Mouse (Mus musculus): ENCODE results near the gene Sh3bp2. TPM values are rescaled to one million over a fixed set of nuclear protein-coding genes. Genes with fewer than 3 reads are reported as not detected.
A peak's percentile ranks its signal among the peaks of the same experiment; 100 is the strongest.

The Sh3bp2 gene
- total RNA-seq, 1 experiment from 2014 or later: 19.9 TPM

DNA sequence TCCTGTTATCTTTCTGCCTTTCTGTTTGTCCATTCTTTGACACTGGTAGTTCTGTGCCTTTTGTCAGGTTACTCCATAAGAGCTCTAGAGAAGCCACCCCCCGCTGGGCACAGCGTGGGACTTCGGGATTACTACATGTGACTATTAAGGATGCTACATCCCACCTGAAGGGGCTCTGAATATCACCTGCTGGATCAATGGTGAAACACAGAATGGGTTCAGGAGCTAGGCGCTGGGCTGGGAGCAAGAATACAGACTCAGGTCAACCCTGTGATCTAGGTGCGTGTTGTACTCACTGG, 788 bp downstream of the Sh3bp2 start:
- DNase-seq: no peak

- DNase-seq: no peak
Measured at GRCm38 (mm10) chr5:34527352-34527751, 1.7 kb downstream of the Sh3bp2 start.

DNA sequence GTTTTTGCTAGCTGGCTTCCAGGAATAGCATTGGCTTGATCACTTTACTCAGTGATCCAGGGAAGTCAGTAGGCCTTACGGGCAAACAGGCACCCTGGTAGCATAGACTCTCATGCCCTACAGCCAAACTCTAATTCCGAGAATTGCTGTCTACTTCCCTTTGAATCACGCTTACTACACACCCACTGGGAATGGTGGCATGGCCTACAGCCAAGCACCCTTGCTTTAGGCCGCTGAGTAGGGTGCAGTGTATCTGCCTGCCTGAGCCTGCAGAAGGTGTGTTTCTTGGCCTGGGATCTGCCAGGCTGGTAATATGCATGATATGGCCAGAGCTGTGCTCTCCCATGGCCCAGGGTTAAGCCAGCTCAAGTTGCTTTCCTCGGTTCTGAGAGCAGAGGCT, 3.1 kb downstream of the Sh3bp2 start:
- no peak for DNase-seq

DNA sequence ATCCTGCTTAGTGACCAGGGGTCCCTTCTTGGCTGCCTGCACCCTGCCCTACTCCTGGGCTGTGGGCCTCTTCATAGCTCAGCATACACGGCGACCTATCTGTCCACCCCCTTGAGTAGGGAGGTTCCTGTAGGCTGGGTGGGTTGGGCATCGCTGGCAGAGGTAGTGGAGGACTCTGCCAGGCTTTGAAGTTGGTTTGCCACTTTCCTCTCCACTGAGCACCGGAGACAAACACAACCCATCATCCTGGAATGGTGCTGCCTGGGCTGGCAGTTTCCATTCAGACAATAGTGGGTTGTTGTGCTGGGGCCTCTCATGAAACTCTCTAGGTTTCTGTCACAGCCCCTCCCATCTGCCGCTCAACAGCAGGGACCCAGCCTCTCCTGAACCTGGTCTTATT, 4.5 kb downstream of the Sh3bp2 start:
- DNase-seq: no peak

- DNase-seq: peak; percentile 45
Measured at GRCm38 (mm10) chr5:34530687-34531086, 5.0 kb downstream of the Sh3bp2 start.

- DNase-seq: no peak
Measured at GRCm38 (mm10) chr5:34533066-34533465, 7.4 kb downstream of the Sh3bp2 start.

- DNase-seq: no peak
Measured at GRCm38 (mm10) chr5:34533820-34534219, 8.2 kb downstream of the Sh3bp2 start.

DNA sequence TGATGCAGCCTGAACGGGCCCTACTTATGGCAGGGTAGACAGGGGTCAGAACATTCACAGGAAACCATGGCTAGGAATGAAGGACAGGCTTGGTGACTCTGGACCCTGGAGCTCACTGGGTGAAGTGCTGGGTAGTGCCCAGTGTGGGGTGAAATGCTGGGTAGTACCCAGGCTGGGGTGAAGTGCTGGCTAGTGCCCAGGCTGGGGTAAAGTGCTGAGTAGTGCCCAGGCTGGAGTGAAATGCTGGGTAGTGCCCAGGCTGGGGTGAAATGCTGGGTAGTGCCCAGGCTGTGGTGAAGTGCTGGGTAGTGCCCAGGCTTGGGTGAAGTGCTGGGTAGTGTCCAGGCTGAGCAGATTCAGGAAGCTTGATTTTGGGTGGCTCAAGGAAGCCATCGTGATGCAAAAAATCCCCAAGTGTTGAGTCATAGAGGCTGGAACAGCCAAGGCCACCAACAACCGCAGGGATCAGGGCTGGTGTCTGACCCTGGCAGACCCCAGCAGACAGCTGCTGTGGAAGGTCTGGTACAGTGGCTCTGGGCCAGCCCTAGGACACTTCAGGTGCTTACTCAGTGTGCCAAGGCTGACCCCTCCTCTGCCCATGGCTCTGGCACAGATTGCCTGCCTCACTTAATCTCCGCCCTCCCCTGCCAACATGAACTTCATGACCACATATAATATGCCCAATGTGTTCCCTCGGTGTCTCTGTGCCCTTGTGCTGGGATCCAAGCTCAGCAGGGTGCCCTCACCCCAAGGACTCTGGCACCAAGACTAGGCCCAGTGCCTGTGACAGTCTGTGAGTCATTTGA, 9.3 kb downstream of the Sh3bp2 start:
- peak; percentile 66 for DNase-seq

- DNase-seq: no peak
Measured at GRCm38 (mm10) chr5:34535831-34536230, 10.2 kb downstream of the Sh3bp2 start.

GRCm38 (mm10) chr5:34538079-34538478, 12.4 kb downstream of the Sh3bp2 start:
- no peak for DNase-seq

DNA sequence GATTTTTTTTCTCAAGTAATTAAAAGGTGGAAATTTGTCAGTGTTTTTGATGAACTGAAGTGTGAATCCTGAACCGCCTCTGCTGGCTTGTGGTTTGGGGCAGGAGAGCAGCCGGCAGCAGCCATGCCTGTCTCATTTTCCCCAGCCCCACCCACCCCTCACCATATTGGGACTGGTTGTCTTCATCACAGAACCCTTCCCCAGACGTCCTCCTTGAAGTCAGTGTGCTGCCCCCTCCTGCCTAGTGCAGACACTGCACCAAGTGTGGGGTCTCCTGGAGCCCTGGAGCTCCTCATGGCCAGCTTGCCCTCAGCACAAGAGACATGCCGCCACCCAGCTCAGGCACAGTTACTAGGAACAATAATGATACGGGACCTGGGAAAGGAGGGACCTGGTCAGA, 12.9 kb downstream of the Sh3bp2 start:
- no peak for DNase-seq

- DNase-seq: no peak
Measured at GRCm38 (mm10) chr5:34539121-34539520, 13.5 kb downstream of the Sh3bp2 start.

GRCm38 (mm10) chr5:34542166-34542565, 16.5 kb downstream of the Sh3bp2 start:
- DNase-seq: no peak

DNA sequence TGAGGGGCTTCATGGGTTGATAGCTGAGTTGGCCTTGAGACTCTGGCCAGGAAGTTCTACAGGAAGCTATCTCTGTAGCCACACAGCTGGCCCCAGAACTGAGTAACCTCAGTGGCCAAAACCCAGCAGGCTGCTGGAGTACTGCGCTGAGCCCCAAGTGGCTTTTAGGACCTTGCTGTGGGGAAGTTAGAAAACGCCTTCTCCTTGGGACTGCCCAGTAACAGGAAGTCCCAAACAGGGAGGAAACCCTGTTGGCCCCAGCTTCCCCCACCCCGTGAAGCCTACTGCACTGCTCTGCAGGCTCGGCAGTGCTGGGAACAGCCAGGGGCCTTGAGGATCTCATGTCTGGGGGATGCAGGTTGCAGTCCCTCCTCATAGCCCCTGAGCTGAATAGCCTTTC, 17.5 kb downstream of the Sh3bp2 start:
- DNase-seq: no peak

- DNase-seq: no peak
Measured at GRCm38 (mm10) chr5:34547410-34547809, 21.8 kb downstream of the Sh3bp2 start.

DNA sequence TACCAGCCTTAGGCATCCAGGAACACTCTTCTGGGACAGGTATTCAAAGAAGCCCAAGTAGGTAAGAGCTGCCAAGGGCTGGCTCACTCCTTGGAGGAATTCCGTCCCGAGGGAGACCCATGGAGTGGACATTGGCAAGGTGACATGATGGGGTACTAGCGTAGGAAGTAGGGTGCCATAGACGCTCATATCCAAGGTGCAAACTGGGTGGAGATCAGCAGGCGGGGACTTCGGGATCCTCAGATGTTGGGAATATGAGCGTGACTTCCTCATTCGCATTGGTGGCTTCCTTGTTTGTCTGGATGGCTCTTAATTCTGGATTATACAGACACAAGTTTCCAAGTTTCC, 23.5 kb downstream of the Sh3bp2 start:
- no peak for DNase-seq

DNA sequence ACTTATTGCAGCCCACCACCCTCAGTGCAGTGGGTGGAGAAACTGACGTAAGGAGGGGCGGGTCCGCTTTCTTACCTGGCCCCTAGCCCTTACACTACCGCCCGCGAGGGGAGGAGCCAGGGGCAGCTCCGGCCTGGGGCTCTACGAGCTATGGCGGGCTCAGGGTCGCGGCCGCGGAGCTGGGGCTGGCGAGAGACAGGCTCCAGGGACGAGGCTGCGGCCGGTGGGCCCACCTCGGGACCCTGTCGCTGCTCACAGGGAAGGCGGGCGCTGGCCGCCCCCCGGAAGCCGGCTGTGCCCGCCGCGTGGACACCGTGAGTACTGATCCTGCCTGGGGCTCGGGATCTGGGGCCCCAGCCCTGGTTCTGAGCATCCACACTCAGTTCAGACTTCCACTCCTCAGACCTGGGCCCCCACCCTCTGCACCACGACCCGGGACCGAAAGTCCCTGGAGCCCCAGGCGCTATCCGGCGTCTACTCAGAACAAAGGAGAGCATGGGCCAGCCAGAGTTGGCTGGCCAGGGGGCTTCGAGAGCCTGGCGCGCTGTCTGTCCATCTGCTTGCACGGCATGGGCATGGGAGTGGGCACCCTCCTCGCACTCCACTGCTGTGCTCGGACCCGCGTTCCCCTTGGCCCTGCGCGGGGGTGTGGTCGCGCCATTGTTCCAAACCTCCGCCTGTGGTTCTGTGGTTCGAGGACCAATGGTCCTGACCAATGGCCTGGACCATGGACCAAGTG, 24.0 kb downstream of the Sh3bp2 start:
- no peak for DNase-seq

- DNase-seq: no peak
Measured at GRCm38 (mm10) chr5:34550251-34550650, 24.6 kb downstream of the Sh3bp2 start.

DNA sequence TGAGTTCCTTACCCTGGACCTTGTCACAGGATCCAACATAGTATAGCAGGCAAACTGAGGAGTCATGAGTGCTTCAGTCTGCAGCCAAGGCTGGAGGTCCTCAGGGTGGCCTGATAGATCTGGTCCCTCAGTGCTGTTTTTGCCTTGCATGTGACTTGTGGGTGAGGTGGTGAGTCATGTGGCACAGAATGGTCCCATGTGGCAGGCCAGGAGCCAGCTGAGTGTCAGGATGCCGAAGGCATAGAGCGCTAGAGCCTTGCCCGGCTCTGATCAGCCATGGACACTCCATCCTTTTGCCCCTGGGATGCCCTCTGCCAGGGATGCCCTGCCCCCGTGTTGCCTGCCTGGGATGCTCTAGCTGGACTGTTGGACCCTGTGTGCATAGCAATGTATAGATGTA, 26.2 kb downstream of the Sh3bp2 start:
- no peak for DNase-seq

DNA sequence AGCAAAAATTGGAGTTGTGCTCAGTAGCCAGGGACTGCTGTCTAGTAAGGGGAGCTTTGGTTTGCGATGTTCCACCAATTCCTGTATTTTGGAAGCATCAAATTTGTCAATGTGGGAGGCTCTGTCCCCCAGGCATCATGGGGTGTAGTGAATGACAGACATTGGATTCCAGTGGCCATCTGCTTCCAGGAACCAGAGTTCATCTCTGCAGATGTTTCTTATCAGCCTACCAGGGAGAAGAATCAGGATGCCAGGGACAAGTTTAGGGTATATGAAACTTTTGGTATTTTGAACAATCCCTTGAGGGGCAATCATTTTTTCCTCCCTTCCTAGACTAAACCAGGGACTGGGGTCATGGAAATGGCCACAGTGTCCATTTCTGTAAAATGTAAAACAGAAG, 38.2 kb downstream of the Sh3bp2 start:
- no peak for DNase-seq

- DNase-seq: no peak
Measured at GRCm38 (mm10) chr5:34564291-34564690, 38.7 kb downstream of the Sh3bp2 start.

DNA sequence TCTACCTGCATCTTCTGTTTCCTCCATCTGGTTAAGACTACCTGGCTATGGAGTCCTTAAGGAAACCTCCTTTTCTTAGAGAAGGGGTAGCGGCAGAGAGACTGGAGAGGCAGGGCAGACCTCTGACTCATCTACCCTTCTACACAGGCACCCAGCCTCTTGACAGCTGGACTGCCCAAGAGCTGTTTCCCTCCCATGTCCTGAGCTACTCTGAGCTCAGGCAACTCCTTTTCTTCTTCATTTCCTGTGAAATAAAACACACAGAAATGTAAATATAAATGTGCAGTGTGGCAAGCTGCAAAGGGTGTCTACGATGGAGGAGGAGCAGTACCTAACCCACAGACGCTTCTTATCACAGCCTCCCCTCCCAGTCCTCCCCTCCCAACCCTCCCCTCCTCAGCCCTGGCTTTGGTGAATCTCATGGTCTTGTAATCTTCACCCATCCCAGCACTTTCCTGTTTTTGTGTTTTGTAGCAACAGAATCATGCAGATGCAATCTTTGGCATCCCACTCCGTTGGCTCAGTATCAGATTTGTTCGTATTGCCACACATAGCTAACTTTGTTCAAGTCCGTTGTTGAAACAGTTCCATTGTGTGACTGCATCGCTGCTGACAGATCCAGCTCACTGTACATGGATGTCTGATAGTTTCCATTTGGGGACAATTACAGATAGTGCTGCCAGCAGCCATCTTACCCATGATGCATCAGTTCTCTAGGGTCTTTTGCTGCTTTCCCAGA, 40.1 kb downstream of the Sh3bp2 start:
- DNase-seq: no peak

DNA sequence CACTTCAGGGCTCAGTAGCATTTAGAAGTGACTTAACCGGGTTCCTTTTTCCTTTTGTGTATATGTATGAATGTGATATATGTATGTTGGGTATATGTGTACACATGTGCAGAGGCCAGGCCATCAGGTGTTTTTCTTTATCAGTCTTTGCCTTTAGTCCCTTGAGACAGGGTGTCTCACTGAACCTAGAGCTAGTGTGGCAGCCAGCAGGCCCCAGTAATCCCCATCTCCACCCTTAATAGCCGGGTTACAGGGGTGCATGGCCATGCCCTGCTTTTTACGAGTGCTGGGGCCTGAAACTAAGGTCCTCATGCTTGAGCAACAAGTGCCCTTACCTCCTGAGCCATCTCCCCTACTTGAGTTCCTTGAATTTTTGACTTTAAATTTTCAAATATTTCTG, 45.9 kb downstream of the Sh3bp2 start:
- no peak for DNase-seq

Data from adrenal gland, postnatal 25 days (tissue).